Mouse (Mus musculus): ENCODE results near the gene Esx1.

- TF ChIP-seq CTCF (conservative IDR thresholded peaks at IDR 0.05; ENCODE audit: low read length): no peak
- no peak for TF ChIP-seq POU5F1 (IDR thresholded peaks at IDR 0.05; ENCODE audit: borderline replicate concordance, low read length)
Observed at GRCm38 (mm10) chrX:137149050-137149449, 27.2 kb upstream of the Esx1 start.

Data from E14TG2a.4 (cell line).